Mouse (Mus musculus) forebrain, embryonic 13.5 days (tissue): ENCODE results near the gene Jhy. TPM values are rescaled to one million over a fixed set of nuclear protein-coding genes. Genes with fewer than 3 reads are reported as not detected.

Experiments
- ATAC-seq: fragments of 200-750 bp; cut with Nextera tagmentation; 2 replicates; pipeline ENCODE4 v1.8.0; 2017
- H3K27ac ChIP-seq: fragments of 300-500 bp; sonication (generic); 2 replicates; pipeline ENCODE4 v1.5.1; 2015; ENCODE audit warnings: inconsistent platforms, mild to moderate bottlenecking, moderate library complexity
- H3K27me3 ChIP-seq: fragments of 300-500 bp; sonication (generic); 2 replicates; pipeline ENCODE4 v1.6.1; 2015; ENCODE audit warnings: mild to moderate bottlenecking, inconsistent platforms
- H3K36me3 ChIP-seq: fragments of 300-500 bp; sonication (generic); 2 replicates; pipeline ENCODE4 v1.6.1; 2015; ENCODE audit warnings: mild to moderate bottlenecking, inconsistent platforms; ENCODE audit not compliant: poor library complexity, severe bottlenecking
- H3K4me1 ChIP-seq: fragments of 300-500 bp; sonication (generic); 2 replicates; pipeline ENCODE4 v1.6.1; 2015; ENCODE audit warnings: inconsistent platforms
- H3K4me2 ChIP-seq: fragments of 300-500 bp; sonication (generic); 2 replicates; pipeline ENCODE4 v1.6.1; 2015; ENCODE audit warnings: inconsistent platforms, mild to moderate bottlenecking, moderate library complexity
- H3K4me3 ChIP-seq: fragments of 300-500 bp; sonication (generic); 2 replicates; pipeline ENCODE4 v1.5.1; 2015; ENCODE audit warnings: mild to moderate bottlenecking, inconsistent platforms
- H3K9ac ChIP-seq: fragments of 300-500 bp; sonication (generic); 2 replicates; pipeline ENCODE4 v1.6.1; 2015; ENCODE audit warnings: mild to moderate bottlenecking, inconsistent platforms
- H3K9me3 ChIP-seq: fragments of 300-500 bp; sonication (generic); replicated peaks from 2 replicates; pipeline ENCODE4 v1.6.1; 2016; ENCODE audit warnings: inconsistent platforms
- WGBS: fragments of 180-500 bp; shearing (Covaris S2); methylation state at CpG from one replicate; pipeline ENCODE4 v1.1.7; 2015; 5-methylcytosine and 5-hydroxymethylcytosine counted together
- polyA plus RNA-seq: library from polyadenylated mRNA; unstranded; fragments of >200 nt; fragmentation: Nextera tagmentation; extraction: Ambion mirVana; gene quantifications from 2 replicates; pipeline ENCODE4 v1.2.1, GENCODE M21; 2015

Gene Jhy
- polyA plus RNA-seq, 1 experiment from 2014 or later: 0.57 TPM

DNA sequence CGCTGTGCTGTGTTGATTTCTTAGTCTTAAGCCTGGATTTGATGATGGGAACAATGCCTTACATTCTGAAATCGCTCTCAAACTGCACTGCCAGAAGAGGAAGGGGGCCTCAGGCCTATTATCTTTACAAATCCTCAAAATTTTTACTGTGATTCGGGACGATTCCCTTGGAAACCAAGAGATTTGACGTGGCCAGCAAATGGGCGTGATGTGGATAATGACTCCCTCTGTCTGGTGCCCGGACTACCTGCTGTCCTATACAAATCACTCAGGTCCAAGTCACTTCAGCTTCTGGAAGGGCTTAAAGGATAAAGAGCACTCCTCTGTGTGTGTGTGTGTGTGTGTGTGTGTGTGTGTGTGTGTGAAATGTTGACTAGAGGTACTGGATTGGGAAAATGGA lies 55.0 kb downstream of the Jhy start:
- no peaks in the 10 kb centered on the region for H3K9me3 ChIP-seq
- WGBS: 6% methylated on average over 7 of the region's 7 CpGs
- H3K27ac ChIP-seq: no peak overlapping the region
- no peak overlapping the region; the same call in 1 of the 2 replicates for H3K4me2 ChIP-seq
- H3K4me1 ChIP-seq: peaks cover 17% of the 10 kb centered on the region
- peaks cover 37% of the 10 kb centered on the region for H3K27me3 ChIP-seq
- H3K9ac ChIP-seq: no peak overlapping the region
- ATAC-seq: no peak
- no peaks in the 10 kb centered on the region for H3K36me3 ChIP-seq
- H3K4me3 ChIP-seq: no peak overlapping the region

GRCm38 (mm10) chr9:40908411-40908810 lies 55.5 kb downstream of the Jhy start:
- 18% methylated on average over 8 of the region's 8 CpGs for WGBS
- H3K27me3 ChIP-seq: peaks cover 37% of the 10 kb centered on the region
- no peak for ATAC-seq
- H3K36me3 ChIP-seq: no peaks in the 10 kb centered on the region
- no peak overlapping the region for H3K9ac ChIP-seq
- H3K4me2 ChIP-seq: no peak overlapping the region; the same call in 1 of the 2 replicates
- H3K9me3 ChIP-seq: no peaks in the 10 kb centered on the region
- H3K27ac ChIP-seq: no peak overlapping the region
- H3K4me1 ChIP-seq: peaks cover 17% of the 10 kb centered on the region
- H3K4me3 ChIP-seq: no peak overlapping the region

- ATAC-seq: no peak
- Histone ChIP-seq H3K27ac (no peak overlapping the region), H3K4me3 (no peak overlapping the region), H3K4me2 (no peak overlapping the region), H3K27me3 (peaks cover 37% of the 10 kb centered on the region), H3K9me3 (no peaks in the 10 kb centered on the region), H3K4me1 (peaks cover 17% of the 10 kb centered on the region), H3K36me3 (no peaks in the 10 kb centered on the region), H3K9ac (no peak overlapping the region)
- 4% methylated on average over 8 of the region's 8 CpGs for WGBS
These were observed 56.5 kb downstream of the Jhy start for GRCm38 (mm10) chr9:40907413-40907812.

GRCm38 (mm10) chr9:40892456-40892855 lies 71.5 kb downstream of the Jhy start:
- Histone ChIP-seq H3K27me3 (peaks cover 92% of the 10 kb centered on the region), H3K9ac (no peak overlapping the region), H3K27ac (no peak overlapping the region), H3K4me3 (no peak overlapping the region), H3K36me3 (no peaks in the 10 kb centered on the region), H3K4me1 (no peaks in the 10 kb centered on the region), H3K9me3 (0 out of 2 replicates have a peak, but pooled peaks cover 2% of the 10 kb centered on the region), H3K4me2 (no peak overlapping the region)
- 36% methylated on average over 6 of the region's 6 CpGs for WGBS
- no peak for ATAC-seq

GRCm38 (mm10) chr9:40889389-40889788 lies 74.5 kb downstream of the Jhy start:
- ATAC-seq: no peak
- H3K27ac ChIP-seq: no peak overlapping the region
- WGBS: 15% methylated on average over 12 of the region's 12 CpGs
- no peaks in the 10 kb centered on the region for H3K4me1 ChIP-seq
- H3K4me3 ChIP-seq: no peak overlapping the region
- no peaks in the 10 kb centered on the region for H3K36me3 ChIP-seq
- no peak overlapping the region for H3K4me2 ChIP-seq
- H3K9ac ChIP-seq: no peak overlapping the region
- H3K27me3 ChIP-seq: peaks cover 96% of the 10 kb centered on the region
- H3K9me3 ChIP-seq: peaks cover 3% of the 10 kb centered on the region; the same call in 1 of the 2 replicates

GRCm38 (mm10) chr9:40885669-40886068 lies 78.2 kb downstream of the Jhy start:
- Histone ChIP-seq H3K4me3 (no peak overlapping the region), H3K4me2 (no peak overlapping the region)

DNA sequence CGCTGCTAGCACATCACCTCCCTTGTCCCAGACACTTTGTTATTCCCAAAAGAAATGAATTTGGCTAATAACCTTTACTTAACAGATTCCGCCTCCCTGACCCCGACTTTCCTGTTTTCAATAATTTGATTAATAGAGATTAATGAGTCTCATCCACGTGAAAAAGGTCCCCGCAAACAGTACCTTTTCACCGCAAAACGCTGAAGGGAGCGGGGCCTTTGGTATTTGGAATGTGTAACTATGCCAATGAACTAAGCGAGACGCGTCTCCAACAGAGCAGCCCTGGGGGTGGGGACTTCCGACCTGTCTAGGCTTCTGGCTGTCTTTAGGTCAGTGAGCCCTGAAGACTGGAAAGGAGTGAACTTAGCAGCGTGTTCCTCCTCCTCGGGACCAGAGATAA lies 84.9 kb downstream of the Jhy start:
- no peak overlapping the region for H3K4me2 ChIP-seq
- H3K4me1 ChIP-seq: peaks cover 13% of the 10 kb centered on the region; the same call in 1 of the 2 replicates
- H3K4me3 ChIP-seq: no peak overlapping the region
- peaks cover 99% of the 10 kb centered on the region for H3K27me3 ChIP-seq
- no peak overlapping the region for H3K27ac ChIP-seq
- H3K36me3 ChIP-seq: no peaks in the 10 kb centered on the region
- H3K9me3 ChIP-seq: no peaks in the 10 kb centered on the region
- no peak for ATAC-seq
- WGBS: 1% methylated on average over 14 of the region's 14 CpGs
- H3K9ac ChIP-seq: no peak overlapping the region

More at GRCm38 (mm10) chr9:40885669-40886068, 78.2 kb downstream of the Jhy start:
- no peak for ATAC-seq
- Histone ChIP-seq H3K4me1 (no peaks in the 10 kb centered on the region), H3K27ac (no peak overlapping the region), H3K9ac (no peak overlapping the region), H3K9me3 (peaks cover 3% of the 10 kb centered on the region; the same call in 1 of the 2 replicates), H3K36me3 (no peaks in the 10 kb centered on the region), H3K27me3 (peaks cover 98% of the 10 kb centered on the region)
- 16% methylated on average over 10 of the region's 10 CpGs for WGBS

DNA sequence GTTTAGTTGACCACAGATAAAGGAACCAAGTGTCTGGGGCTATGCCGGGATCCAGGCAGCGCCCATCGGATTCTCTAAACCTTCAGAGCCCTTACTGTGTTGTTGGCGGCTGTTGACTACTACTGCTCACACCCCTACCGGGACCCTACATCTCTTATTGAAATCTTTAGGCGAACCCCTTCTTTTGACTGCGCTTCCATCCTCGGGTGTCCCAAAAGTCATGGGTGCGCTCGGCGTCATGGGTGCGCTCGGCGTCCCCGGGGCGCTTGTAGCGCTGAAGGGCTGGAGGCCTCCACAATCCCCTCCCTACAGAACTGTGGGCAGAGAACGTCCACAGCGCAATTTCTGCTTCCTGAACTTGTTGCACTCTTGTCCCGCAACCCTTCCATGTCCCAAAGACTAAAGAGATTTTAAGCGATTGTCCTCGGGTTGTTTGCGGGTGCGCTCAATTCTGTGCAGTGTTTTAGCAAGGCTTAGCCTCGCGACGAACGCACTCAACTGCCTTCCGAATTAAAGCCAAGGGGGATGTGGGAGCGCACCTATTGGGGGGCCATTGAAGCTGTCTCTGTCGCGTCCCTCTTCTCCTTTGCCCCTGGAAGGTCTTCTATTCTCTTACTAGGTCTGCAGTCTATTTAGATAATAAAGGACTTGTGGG lies 85.5 kb downstream of the Jhy start:
- under 1% methylated on average over 32 of the region's 32 CpGs for WGBS
- Histone ChIP-seq H3K9me3 (no peaks in the 10 kb centered on the region), H3K4me3 (no peak overlapping the region; the same call in 1 of the 2 replicates), H3K36me3 (no peaks in the 10 kb centered on the region), H3K27ac (no peak overlapping the region), H3K27me3 (peaks cover 98% of the 10 kb centered on the region), H3K9ac (no peak overlapping the region), H3K4me1 (peaks cover 13% of the 10 kb centered on the region; the same call in 1 of the 2 replicates), H3K4me2 (no peak overlapping the region)
- ATAC-seq: no peak

DNA sequence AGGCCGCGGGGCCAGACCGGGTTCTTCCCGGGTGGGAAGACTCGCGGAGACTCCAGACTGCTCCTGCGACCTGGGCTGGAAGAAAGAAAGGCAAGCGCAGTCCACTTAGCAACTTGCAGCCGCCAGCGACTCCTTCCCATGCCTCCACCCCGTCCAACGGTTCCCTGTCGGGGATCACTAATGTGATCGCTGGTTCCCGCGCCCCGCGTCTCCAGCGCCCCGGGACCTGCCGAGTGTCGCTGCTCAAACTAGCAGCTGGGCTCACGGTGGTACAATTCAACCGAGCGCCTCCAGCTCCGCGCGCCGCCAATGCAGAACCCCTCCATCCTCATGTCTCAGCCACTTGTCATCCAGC lies 86.1 kb downstream of the Jhy start:
- Histone ChIP-seq H3K36me3 (no peaks in the 10 kb centered on the region), H3K27me3 (peaks cover 98% of the 10 kb centered on the region), H3K4me2 (peak overlapping the region; percentile 38), H3K27ac (no peak overlapping the region), H3K9me3 (no peaks in the 10 kb centered on the region), H3K4me1 (peaks cover 13% of the 10 kb centered on the region; the same call in 1 of the 2 replicates), H3K4me3 (peak overlapping the region; percentile 24; the same call in 1 of the 2 replicates), H3K9ac (no peak overlapping the region)
- no peak for ATAC-seq
- 1% methylated on average over 29 of the region's 29 CpGs for WGBS

GRCm38 (mm10) chr9:40877146-40877880 lies 86.6 kb downstream of the Jhy start:
- no peak overlapping the region for H3K9ac ChIP-seq
- ATAC-seq: no peak
- peaks cover 98% of the 10 kb centered on the region for H3K27me3 ChIP-seq
- no peaks in the 10 kb centered on the region for H3K9me3 ChIP-seq
- H3K4me2 ChIP-seq: peak overlapping the region; percentile 38
- H3K36me3 ChIP-seq: no peaks in the 10 kb centered on the region
- H3K27ac ChIP-seq: no peak overlapping the region
- H3K4me1 ChIP-seq: peaks cover 13% of the 10 kb centered on the region; the same call in 1 of the 2 replicates
- H3K4me3 ChIP-seq: peak overlapping the region; percentile 24
- WGBS: under 1% methylated on average over 42 of the region's 42 CpGs

DNA sequence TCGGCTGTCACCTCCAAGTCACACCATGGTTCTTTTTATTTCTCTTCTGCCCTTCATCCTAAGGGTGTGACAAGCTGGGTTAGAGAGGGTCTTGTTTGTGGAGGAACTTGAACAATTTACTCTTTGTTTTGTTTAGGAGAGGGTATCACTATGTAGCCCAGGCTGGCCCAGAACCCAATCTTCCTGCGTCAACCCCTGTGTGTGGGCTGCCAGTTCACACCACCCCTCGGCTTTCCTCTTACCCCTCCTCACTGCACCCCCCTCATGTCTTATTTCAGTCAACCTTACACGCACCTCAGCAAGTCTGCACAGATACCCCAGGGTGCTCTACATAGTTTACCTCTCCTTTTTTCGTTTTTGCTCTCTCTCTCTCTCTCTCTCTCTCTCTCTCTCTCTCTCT lies 87.2 kb downstream of the Jhy start:
- 4% methylated on average over 5 of the region's 5 CpGs for WGBS
- peaks cover 98% of the 10 kb centered on the region for H3K27me3 ChIP-seq
- no peak overlapping the region for H3K9ac ChIP-seq
- H3K9me3 ChIP-seq: no peaks in the 10 kb centered on the region
- no peak overlapping the region for H3K4me3 ChIP-seq
- no peak overlapping the region for H3K27ac ChIP-seq
- no peaks in the 10 kb centered on the region for H3K36me3 ChIP-seq
- H3K4me2 ChIP-seq: no peak overlapping the region
- H3K4me1 ChIP-seq: peaks cover 16% of the 10 kb centered on the region
- ATAC-seq: no peak

DNA sequence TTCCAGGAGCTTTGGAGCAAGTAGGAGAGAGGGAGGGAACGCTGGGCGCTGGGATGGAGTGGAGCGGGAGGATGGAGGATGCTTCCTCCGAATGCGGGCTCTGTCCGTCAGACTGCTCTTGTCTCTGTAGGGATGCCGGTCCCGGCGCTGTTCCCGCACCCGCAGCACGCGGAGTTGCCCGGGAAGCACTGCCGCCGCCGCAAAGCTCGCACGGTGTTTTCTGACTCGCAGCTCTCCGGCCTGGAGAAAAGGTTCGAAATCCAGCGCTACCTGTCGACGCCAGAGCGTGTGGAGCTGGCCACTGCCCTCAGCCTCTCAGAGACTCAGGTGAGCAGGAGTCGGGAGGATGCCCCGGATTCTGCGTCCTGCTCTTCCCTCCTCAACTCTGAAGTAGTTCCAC lies 87.8 kb downstream of the Jhy start:
- Histone ChIP-seq H3K27ac (no peak overlapping the region), H3K36me3 (no peaks in the 10 kb centered on the region), H3K9me3 (no peaks in the 10 kb centered on the region), H3K4me2 (no peak overlapping the region), H3K4me1 (peaks cover 21% of the 10 kb centered on the region), H3K9ac (no peak overlapping the region), H3K4me3 (no peak overlapping the region), H3K27me3 (peaks cover 98% of the 10 kb centered on the region)
- under 1% methylated on average over 29 of the region's 29 CpGs for WGBS
- ATAC-seq: no peak
